Mouse (Mus musculus): ENCODE measurements around the gene Wnt7a. TPM values are rescaled to one million over a fixed set of nuclear protein-coding genes. Genes with fewer than 3 reads are reported as not detected.

Wnt7a gene
- polyA plus RNA-seq, 1 experiment from 2014 or later: 7.9 TPM

GRCm38 (mm10) chr6:91372586-91372971, 38.6 kb downstream of the Wnt7a start:
- Histone ChIP-seq H3K9ac (ENCODE audit: low read depth, low read length) (no peak overlapping the region), H3K27me3 (replicated peaks; ENCODE audit: control insufficient read depth, insufficient read depth, low read length) (no peaks in the 10 kb centered on the region), H3K9me3 (ENCODE audit: control insufficient read depth, low read length) (no peaks in the 10 kb centered on the region), H3K36me3 (ENCODE audit: control insufficient read depth, insufficient read depth, low read length) (no peaks in the 10 kb centered on the region), H3K27ac (ENCODE audit: low read depth, low read length) (peak overlapping the region; percentile 50; the same call in 1 of the 2 replicates), H3K4me2 (ENCODE audit: low read length) (no peak overlapping the region), H3K4me3 (ENCODE audit: low read length) (no peak overlapping the region), H3K4me1 (ENCODE audit: control insufficient read depth, insufficient read depth, low read depth, low read length) (peaks cover 3% of the 10 kb centered on the region; the same call in 1 of the 2 replicates)
- 40% methylated on average over 3 of the region's 3 CpGs for WGBS
- ATAC-seq: peak; percentile 46; the same call in 1 of the 2 replicates

GRCm38 (mm10) chr6:91371912-91372585, 39.1 kb downstream of the Wnt7a start:
- H3K27ac ChIP-seq (ENCODE audit: low read depth, low read length): peak overlapping the region; percentile 50; the same call in 1 of the 2 replicates
- ATAC-seq: peak; percentile 63

GRCm38 (mm10) chr6:91366781-91367180, 44.4 kb downstream of the Wnt7a start:
- H3K27me3 ChIP-seq (replicated peaks; ENCODE audit: control insufficient read depth, insufficient read depth, low read length): no peaks in the 10 kb centered on the region
- H3K36me3 ChIP-seq (ENCODE audit: control insufficient read depth, insufficient read depth, low read length): 0 out of 2 replicates have a peak, but pooled peaks cover 3% of the 10 kb centered on the region
- ATAC-seq: no peak
- H3K4me3 ChIP-seq (ENCODE audit: low read length): no peak overlapping the region
- H3K4me2 ChIP-seq (ENCODE audit: low read length): no peak overlapping the region
- H3K9me3 ChIP-seq (ENCODE audit: control insufficient read depth, low read length): no peaks in the 10 kb centered on the region
- H3K27ac ChIP-seq (ENCODE audit: low read depth, low read length): no peak overlapping the region
- WGBS: 90% methylated on average over 1 of the region's 1 CpGs
- no peak overlapping the region for H3K9ac ChIP-seq (ENCODE audit: low read depth, low read length)
- peaks cover 6% of the 10 kb centered on the region for H3K4me1 ChIP-seq (ENCODE audit: control insufficient read depth, insufficient read depth, low read depth, low read length)

More at GRCm38 (mm10) chr6:91371912-91372585, 39.1 kb downstream of the Wnt7a start:
- peaks cover 3% of the 10 kb centered on the region; the same call in 1 of the 2 replicates for H3K4me1 ChIP-seq (ENCODE audit: control insufficient read depth, insufficient read depth, low read depth, low read length)
- H3K36me3 ChIP-seq (ENCODE audit: control insufficient read depth, insufficient read depth, low read length): no peaks in the 10 kb centered on the region
- no peak overlapping the region for H3K4me3 ChIP-seq (ENCODE audit: low read length)
- no peaks in the 10 kb centered on the region for H3K27me3 ChIP-seq (replicated peaks; ENCODE audit: control insufficient read depth, insufficient read depth, low read length)
- H3K9me3 ChIP-seq (ENCODE audit: control insufficient read depth, low read length): no peaks in the 10 kb centered on the region
- no peak overlapping the region for H3K9ac ChIP-seq (ENCODE audit: low read depth, low read length)
- no peak overlapping the region for H3K4me2 ChIP-seq (ENCODE audit: low read length)

DNA sequence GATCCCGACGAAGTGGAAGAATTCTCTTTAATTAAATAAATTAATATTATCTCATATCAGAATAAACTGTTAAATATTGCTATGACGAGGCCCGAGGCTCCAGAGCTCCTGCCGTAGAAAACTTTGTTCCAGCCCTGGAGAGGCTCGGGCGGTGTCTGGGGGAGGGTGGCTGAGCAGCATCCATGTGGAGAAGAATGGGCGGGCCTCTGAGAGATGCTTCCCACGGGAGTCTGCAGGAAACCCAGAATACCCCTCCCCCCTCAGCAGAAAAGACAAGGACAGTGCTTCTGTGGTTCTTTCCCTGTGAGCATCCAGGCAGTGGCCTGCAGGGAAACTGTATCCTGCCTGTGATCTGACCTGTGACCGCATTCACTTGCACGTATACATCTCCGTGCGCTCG, 45.7 kb downstream of the Wnt7a start:
- Histone ChIP-seq H3K4me1 (ENCODE audit: control insufficient read depth, insufficient read depth, low read depth, low read length) (peaks cover 10% of the 10 kb centered on the region), H3K9me3 (ENCODE audit: control insufficient read depth, low read length) (no peaks in the 10 kb centered on the region), H3K4me2 (ENCODE audit: low read length) (no peak overlapping the region), H3K27me3 (replicated peaks; ENCODE audit: control insufficient read depth, insufficient read depth, low read length) (no peaks in the 10 kb centered on the region), H3K36me3 (ENCODE audit: control insufficient read depth, insufficient read depth, low read length) (0 out of 2 replicates have a peak, but pooled peaks cover 3% of the 10 kb centered on the region), H3K4me3 (ENCODE audit: low read length) (no peak overlapping the region), H3K9ac (ENCODE audit: low read depth, low read length) (no peak overlapping the region), H3K27ac (ENCODE audit: low read depth, low read length) (no peak overlapping the region)
- ATAC-seq: no peak
- 59% methylated on average over 14 of the region's 14 CpGs for WGBS

DNA sequence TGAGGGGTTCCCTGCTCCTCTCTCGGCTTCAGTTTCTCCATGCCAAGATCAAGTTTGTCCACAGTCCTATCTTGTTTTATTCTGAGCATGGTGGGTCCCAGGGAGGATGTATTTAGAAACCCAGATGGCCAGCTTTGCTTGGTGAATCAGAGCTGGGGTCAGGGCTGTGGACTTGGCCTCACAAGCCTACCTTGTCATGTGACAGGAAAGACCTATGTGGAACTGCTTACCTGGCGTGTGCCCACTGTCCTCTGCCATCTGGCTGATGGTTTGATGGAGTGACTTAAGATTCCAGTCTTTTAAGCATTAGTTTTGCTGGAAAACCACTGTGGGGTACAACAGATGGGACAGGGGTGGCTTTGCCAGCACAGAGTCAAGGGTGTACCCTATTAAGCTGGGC, 48.4 kb downstream of the Wnt7a start:
- H3K9me3 ChIP-seq (ENCODE audit: control insufficient read depth, low read length): no peaks in the 10 kb centered on the region
- H3K36me3 ChIP-seq (ENCODE audit: control insufficient read depth, insufficient read depth, low read length): 0 out of 2 replicates have a peak, but pooled peaks cover 3% of the 10 kb centered on the region
- ATAC-seq: no peak
- 84% methylated on average over 2 of the region's 2 CpGs for WGBS
- H3K4me2 ChIP-seq (ENCODE audit: low read length): no peak overlapping the region
- H3K27ac ChIP-seq (ENCODE audit: low read depth, low read length): no peak overlapping the region
- peaks cover 8% of the 10 kb centered on the region for H3K4me1 ChIP-seq (ENCODE audit: control insufficient read depth, insufficient read depth, low read depth, low read length)
- H3K9ac ChIP-seq (ENCODE audit: low read depth, low read length): no peak overlapping the region
- no peaks in the 10 kb centered on the region for H3K27me3 ChIP-seq (replicated peaks; ENCODE audit: control insufficient read depth, insufficient read depth, low read length)
- H3K4me3 ChIP-seq (ENCODE audit: low read length): no peak overlapping the region

DNA sequence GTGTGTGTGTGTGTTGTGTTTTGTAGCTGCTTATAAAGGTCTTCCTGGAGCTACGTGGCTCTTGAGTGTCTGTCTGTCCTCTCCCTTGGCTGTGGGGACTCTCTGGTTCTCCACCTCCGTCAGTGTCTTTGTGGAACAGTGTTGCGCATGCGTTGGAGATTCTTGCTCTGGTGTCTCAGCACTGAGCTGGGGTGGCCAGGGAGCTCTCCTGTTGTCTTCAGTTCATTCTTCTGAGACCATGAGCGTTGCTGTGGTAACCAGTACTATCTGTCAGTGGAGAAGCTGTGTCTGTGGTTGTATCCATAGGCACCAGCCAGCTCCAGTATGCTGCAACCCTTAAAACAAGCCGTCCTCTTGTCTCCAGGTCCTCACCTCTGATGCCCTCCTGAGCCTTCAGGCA, 50.2 kb downstream of the Wnt7a start:
- Histone ChIP-seq H3K4me1 (ENCODE audit: control insufficient read depth, insufficient read depth, low read depth, low read length) (peaks cover 8% of the 10 kb centered on the region), H3K4me3 (ENCODE audit: low read length) (no peak overlapping the region), H3K4me2 (ENCODE audit: low read length) (no peak overlapping the region), H3K9ac (ENCODE audit: low read depth, low read length) (no peak overlapping the region), H3K36me3 (ENCODE audit: control insufficient read depth, insufficient read depth, low read length) (0 out of 2 replicates have a peak, but pooled peaks cover 3% of the 10 kb centered on the region), H3K9me3 (ENCODE audit: control insufficient read depth, low read length) (no peaks in the 10 kb centered on the region), H3K27me3 (replicated peaks; ENCODE audit: control insufficient read depth, insufficient read depth, low read length) (no peaks in the 10 kb centered on the region), H3K27ac (ENCODE audit: low read depth, low read length) (peak overlapping the region; percentile 39; the same call in 1 of the 2 replicates)
- WGBS: 30% methylated on average over 6 of the region's 6 CpGs
- ATAC-seq: peak; percentile 86

GRCm38 (mm10) chr6:91360371-91360690, 50.8 kb downstream of the Wnt7a start:
- no peak overlapping the region for H3K27ac ChIP-seq (ENCODE audit: low read depth, low read length)
- WGBS: 89% methylated on average over 4 of the region's 4 CpGs
- H3K9me3 ChIP-seq (ENCODE audit: control insufficient read depth, low read length): no peaks in the 10 kb centered on the region
- no peak overlapping the region for H3K4me2 ChIP-seq (ENCODE audit: low read length)
- H3K27me3 ChIP-seq (replicated peaks; ENCODE audit: control insufficient read depth, insufficient read depth, low read length): no peaks in the 10 kb centered on the region
- peaks cover 7% of the 10 kb centered on the region for H3K4me1 ChIP-seq (ENCODE audit: control insufficient read depth, insufficient read depth, low read depth, low read length)
- H3K4me3 ChIP-seq (ENCODE audit: low read length): no peak overlapping the region
- H3K36me3 ChIP-seq (ENCODE audit: control insufficient read depth, insufficient read depth, low read length): no peaks in the 10 kb centered on the region
- no peak overlapping the region for H3K9ac ChIP-seq (ENCODE audit: low read depth, low read length)
- ATAC-seq: no peak

DNA sequence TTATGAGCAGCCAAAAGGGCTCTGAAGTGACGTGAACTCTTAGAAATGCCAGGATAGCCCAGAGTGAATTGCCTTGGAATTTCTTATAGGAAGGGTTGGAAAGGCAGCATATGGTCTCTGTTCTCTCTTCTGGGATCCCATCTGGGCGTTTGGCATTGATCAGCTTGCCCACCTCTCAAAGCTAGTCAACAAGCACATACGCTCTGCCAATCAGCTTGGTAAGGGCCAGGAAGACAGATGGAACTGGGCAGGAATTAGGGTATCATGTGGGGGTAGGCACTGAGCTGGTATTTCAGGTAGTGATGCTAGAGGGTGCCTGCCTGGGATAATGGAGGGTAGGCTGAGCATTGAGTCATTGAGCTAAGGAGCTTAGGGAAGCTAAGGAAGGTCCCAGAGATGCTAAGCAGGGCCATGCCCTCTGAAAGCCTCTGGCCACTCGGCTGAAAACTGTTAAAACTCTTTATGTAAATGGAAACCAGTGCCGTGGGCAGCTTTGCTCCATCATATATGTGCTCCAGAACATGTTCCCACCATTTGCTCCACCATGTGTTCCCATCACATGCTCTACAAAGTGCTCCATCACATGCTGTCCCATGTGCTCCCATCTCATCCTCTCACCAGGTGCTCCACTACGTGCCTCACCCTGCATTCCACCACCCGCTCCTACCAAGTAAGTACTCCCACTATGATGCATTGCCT, 51.3 kb downstream of the Wnt7a start:
- H3K4me3 ChIP-seq (ENCODE audit: low read length): no peak overlapping the region
- no peak overlapping the region for H3K27ac ChIP-seq (ENCODE audit: low read depth, low read length)
- no peaks in the 10 kb centered on the region for H3K9me3 ChIP-seq (ENCODE audit: control insufficient read depth, low read length)
- peaks cover 7% of the 10 kb centered on the region for H3K4me1 ChIP-seq (ENCODE audit: control insufficient read depth, insufficient read depth, low read depth, low read length)
- ATAC-seq: peak; percentile 38; the same call in 1 of the 2 replicates
- H3K36me3 ChIP-seq (ENCODE audit: control insufficient read depth, insufficient read depth, low read length): no peaks in the 10 kb centered on the region
- H3K9ac ChIP-seq (ENCODE audit: low read depth, low read length): no peak overlapping the region
- 88% methylated on average over 7 of the region's 7 CpGs for WGBS
- H3K4me2 ChIP-seq (ENCODE audit: low read length): no peak overlapping the region
- no peaks in the 10 kb centered on the region for H3K27me3 ChIP-seq (replicated peaks; ENCODE audit: control insufficient read depth, insufficient read depth, low read length)

- Histone ChIP-seq H3K4me2 (ENCODE audit: low read length) (no peak overlapping the region), H3K27me3 (replicated peaks; ENCODE audit: control insufficient read depth, insufficient read depth, low read length) (no peaks in the 10 kb centered on the region), H3K4me1 (ENCODE audit: control insufficient read depth, insufficient read depth, low read depth, low read length) (peaks cover 7% of the 10 kb centered on the region), H3K36me3 (ENCODE audit: control insufficient read depth, insufficient read depth, low read length) (no peaks in the 10 kb centered on the region), H3K4me3 (ENCODE audit: low read length) (no peak overlapping the region), H3K9me3 (ENCODE audit: control insufficient read depth, low read length) (no peaks in the 10 kb centered on the region), H3K9ac (ENCODE audit: low read depth, low read length) (no peak overlapping the region), H3K27ac (ENCODE audit: low read depth, low read length) (no peak overlapping the region)
- no peak for ATAC-seq
- 71% methylated on average over 6 of the region's 6 CpGs for WGBS
Measured at GRCm38 (mm10) chr6:91358866-91359656, 52.1 kb downstream of the Wnt7a start.
